Mouse (Mus musculus): ENCODE results near the gene Sag.
"Not testable (repeated sequence)": the region's sequence is repeated elsewhere in the genome, so short reads cannot be mapped to it uniquely, and the experiment has no call there.

Gene Sag

DNA sequence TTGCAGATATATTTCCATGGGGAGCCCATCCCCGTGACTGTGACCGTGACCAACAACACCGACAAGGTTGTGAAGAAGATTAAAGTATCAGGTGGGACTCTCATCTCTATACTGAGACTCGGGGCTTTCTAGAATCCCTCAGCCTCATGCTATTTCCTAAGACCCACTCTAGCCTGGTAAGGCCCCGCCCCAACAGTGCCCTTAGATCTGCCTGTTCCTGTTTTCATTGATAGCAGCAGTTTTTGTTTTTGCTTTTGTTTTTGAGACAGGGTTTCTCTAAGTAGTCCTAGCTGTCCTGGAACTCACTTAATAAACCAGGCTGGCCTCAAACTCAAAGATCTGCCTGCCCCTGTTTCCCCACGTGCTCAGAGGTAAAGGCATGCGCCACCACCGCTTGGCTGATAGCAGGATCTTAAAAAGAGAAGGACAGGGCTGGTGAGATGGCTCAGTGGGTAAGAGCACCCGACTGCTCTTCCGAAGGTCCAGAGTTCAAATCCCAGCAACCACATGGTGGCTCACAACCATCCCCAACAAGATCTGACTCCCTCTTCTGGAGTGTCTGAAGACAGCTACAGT, 21.0 kb downstream of the Sag start:
- DNase-seq (ENCODE audit: low spot score in 2 of 2), result no peak

DNA sequence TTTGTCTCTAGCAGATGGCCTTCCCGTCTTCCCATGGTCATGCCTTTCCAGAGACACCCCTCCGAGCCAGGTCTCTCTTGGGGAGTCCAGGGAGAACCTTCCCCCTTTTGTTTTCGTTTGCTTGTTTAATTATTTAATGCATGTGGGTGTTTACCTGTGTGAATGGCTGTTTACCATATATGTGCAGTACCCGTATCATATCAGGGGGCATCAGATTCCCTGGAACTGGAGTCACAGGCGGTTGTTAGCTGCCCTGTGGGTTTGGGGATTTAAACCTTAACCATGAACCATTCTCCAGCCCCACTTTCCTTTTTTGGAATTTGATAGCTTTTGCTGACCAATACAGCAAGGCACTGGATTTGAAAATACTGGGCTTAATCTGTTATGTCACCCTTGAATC, 21.8 kb downstream of the Sag start:
- no peak for DNase-seq (ENCODE audit: low spot score in 2 of 2)

DNA sequence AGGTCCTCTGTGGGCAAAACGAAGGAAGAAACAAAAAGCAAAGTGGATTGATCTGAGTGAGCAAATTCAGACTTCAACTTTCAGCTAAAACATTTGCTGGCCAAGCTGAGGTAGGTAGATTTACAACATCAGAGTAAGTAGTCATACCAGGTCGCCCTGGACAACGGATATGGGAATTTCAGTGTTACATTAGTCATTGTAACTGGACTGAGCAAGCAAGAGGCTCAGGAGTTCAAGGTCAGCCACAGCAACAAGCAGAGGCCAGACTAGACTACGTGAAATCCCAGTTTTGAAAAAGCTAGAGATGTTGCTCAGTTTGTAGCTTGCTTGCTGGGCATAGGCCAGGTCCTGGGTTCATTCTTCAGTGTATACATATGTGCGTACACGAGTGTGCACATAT, 22.5 kb downstream of the Sag start:
- no peak for DNase-seq (ENCODE audit: low spot score in 2 of 2)

DNA sequence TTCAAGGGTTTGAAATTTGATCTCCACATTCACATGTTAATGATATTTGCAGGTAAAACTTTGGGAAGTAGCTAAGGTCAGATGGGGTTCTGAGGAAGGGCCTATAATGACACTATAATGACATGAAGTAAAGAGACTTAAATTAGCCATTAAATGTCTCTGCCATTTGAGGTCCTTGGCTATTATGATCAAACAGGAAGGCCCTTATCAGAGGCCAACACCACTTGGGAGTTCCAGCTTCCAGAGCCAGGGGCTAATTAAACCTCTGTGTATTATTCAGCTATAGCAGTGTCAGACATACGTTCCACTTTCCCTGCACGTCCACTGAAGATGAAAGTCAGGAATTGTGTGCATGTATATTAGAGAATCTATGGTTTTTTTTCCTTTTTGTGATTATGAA, 23.0 kb downstream of the Sag start:
- no peak for DNase-seq (ENCODE audit: low spot score in 2 of 2)

DNA sequence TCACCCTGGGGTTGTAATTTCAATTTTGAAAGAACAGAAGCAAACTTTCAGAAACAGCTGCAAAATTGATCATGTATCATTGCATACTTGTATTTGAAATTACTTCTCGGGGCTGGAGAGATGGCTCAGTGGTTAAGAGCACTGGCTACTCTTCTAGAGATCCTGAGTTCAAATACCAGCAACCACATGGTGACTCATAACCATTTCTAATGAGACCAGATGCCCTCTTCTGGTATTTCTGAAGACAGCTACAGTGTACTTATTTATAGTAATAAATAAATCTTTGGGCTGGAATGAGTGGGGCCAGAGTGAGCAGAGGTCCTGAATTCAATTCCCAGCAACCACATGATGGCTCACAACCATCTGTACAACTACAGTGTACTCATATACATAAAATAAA, 24.0 kb downstream of the Sag start:
- not testable (repeated sequence) for DNase-seq (ENCODE audit: low spot score in 2 of 2)

DNA sequence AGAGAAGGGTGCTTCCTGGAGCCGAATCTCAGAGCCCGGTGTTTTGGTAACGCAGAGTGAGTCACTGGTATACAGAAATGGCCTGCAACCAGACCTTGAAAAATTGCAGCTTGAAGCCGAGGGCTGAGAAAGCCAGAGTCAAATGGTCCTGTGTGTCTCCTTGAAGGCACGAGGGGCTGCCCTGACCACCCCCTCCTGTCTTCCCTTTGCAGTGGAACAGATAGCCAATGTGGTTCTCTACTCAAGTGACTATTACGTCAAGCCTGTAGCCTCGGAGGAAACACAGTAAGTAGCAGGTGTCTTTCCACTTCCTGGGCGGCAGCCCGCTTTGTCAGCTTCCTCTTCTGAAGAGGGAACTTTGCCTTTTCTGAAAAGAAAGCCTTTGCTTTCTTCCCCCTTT, 24.7 kb downstream of the Sag start:
- DNase-seq (ENCODE audit: low spot score in 2 of 2), result peak; percentile 40 to 44

DNA sequence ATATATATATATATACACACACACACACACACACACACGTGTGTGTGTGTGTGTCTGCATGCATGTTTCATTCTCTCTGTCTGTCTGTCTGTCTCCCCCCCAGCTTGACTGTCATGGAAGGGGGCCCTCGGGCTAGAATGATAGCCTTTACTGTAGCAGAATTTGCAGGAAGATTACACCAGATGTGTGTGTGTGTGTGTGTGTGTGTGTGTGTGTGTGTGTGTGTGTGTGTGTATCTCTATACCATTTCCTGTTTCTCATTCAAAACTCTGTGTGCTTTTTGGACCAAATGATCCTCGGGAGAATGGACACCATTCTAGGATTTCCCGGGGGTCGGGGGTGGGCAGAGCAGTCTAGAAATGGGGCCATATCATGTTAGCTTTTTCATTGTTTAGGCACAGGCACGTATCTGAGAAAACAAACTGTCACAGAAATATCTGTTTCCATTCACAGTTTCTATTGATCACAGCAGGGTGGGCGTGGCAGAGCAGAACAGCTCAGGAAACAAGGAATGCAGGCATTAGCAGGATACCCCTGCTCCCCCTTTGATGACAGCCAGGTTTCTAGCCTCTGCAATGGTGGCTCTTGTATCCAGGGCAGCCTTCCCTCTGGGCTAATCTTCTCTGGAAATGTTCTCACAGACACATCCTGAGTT, 25.6 kb downstream of the Sag start:
- no peak for DNase-seq (ENCODE audit: low spot score in 2 of 2)

DNA sequence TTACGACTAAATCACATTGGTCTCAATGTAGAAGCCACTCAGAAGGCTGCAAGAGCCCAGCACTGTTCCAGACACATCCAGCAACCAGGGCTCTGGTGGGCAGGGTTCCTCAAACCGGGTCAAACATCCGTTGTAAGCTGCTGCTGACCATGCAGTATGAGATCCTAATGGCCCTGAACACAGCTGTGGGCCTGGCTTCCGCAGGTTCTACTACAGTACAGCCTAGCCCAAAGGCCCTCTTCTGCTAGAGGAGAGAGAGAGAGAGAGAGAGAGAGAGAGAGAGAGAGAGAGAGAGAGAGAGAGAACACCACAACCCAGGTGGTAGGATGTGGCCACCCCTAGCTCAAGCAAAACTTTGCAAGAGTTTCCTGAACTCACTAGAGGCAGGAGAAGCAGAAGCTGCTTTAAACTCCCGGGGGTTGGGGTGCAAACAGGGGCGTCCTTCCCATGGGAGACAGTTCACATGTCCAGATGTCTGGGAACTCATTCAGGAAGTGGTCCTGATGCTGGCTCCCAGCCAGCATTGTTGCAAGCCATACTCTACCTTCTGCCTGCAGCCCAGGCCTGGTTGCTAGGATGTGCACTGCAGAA, 26.2 kb downstream of the Sag start:
- no peak for DNase-seq (ENCODE audit: low spot score in 2 of 2)

DNA sequence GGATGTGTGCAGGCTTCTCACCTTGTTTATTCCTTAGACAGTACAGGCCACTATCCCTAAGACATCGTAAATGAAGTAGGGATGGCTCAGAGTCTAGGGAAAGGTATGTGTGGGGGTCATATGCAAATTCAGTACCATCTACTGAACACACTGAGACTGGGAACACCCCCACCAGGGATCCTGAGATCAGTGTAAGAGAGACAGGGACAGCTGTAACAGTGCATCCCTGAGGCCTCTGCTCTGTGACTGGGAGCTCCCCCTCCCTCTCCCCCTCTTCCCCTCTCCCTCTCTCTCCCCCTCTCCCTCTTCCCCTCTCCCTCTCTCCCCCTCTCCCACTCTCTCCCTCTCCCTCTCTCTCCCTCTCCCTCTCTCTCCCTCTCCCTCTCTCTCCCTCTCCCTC, 33.0 kb downstream of the Sag start:
- no peak for DNase-seq (ENCODE audit: low spot score in 2 of 2)

DNA sequence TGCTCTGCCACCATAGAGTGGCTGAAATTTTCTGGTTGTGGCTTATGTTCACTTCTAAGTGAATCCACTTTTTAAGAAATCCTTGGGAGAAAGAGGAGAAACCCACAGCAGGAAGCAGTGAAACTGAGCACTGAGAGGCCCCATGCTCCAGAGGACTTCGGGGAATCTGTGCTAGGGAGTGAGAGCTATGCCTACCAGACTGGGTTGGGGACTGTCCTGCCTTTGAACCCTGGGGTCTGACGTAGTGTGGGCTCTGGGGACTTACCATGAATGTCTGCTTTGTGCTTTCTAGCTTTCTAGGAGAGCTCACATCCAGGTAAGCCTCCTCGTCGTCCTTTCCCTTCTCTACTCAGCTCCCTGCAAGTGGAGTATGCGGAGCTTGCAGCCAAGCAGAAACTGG, 33.5 kb downstream of the Sag start:
- no peak for DNase-seq (ENCODE audit: low spot score in 2 of 2)

DNA sequence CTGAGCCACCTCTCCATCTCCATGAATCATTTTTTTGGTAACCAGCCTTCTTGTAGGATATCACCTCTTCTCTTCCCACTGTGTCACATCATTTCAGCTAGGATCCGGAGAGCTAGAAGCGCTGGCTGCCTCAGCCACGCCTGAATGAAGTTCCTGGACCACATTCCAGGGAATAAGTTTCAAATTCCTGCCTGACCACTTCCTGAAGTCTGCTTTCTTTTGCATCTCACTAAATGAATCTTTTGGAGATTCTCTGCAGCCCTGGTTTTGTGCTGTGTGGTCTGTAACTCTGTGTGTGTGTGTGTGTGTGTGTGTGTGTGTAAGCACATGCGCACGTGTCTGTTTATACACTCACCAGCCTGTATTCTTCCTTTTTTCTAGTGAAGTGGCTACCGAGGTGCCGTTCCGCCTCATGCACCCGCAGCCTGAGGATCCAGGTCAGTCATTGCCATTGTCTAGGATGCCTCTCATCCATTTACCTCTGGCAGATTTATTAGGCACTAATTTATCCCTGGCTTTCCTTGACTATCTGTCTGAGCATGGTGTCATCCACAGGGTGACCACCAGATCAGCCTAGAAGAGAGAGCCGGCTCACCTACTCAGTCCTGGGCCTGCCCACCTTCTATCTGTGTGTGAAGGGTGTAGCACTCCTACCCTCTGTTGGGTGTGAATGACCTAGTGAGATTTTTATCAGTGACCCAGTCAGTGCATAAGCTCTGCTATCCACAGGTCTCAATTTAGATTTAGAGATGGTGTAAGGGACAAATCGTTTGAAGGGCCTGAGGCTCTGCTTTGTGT, 37.1 kb downstream of the Sag start:
- DNase-seq (ENCODE audit: low spot score in 2 of 2), result no peak

DNA sequence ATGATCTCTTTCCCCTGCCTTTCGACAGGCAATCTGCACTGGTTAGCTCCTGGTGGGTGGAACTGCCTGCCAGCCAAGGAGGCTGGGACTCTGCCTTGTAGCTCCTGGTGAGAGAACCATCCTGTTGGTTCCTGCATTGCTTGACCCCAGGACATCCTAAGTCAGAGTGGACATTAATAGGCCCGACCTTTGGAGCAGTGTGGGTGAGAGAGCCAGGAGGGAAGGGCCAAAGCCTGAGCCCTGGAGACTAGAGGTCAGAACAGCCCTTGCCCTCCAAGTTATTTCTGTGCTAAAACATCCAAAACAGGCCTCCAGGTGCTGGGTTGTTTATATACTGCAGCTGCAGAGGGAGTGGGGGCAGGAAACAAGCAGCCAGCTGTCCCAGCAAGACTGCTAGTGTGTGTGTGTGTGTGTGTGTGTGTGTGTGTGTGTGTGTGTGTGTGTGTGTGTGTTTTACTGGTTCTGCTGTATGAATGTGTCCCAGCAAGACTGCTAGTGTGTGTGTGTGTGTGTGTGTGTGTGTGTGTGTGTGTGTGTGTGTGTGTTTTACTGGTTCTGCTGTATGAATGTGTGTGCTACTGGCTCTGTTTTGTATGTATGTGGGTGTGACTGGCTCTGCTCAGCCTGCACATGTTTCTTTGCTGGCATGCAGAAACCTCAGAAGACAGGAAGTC, 43.5 kb downstream of the Sag start:
- DNase-seq (ENCODE audit: low spot score in 2 of 2), result peak; percentile 16 to 54

DNA sequence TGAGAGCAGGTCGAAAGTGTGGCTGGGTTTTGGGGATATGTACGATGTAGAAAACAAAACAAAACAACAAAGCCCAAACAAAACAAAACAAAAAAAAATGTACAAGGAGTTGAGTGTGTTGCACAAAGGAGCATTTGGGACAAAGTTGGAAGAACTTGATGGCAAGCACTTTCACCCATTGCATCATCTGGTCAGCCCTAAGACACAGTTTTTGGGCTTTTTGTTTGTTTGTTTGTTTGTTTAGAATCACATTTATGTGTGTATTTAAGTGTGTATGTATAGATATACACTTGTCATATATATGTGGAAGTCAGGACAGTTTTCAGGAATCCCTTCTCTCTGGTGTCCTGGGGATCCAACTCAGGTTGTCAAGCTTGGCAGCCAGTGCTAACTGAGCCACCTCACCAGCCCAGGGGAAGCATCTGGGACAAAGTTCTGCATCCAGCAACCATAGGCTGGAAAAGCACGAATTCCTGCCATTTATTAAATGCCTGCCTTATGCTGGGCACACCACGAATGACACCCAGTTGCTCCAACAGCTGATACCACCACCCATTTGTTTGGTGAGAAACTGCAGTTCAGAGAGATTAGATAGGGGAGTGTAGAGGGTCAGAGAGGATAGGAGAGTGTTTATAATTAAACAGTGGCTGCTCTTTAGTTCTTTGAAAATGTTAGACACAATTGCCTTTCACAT, 44.1 kb downstream of the Sag start:
- DNase-seq (ENCODE audit: low spot score in 2 of 2), result no peak

DNA sequence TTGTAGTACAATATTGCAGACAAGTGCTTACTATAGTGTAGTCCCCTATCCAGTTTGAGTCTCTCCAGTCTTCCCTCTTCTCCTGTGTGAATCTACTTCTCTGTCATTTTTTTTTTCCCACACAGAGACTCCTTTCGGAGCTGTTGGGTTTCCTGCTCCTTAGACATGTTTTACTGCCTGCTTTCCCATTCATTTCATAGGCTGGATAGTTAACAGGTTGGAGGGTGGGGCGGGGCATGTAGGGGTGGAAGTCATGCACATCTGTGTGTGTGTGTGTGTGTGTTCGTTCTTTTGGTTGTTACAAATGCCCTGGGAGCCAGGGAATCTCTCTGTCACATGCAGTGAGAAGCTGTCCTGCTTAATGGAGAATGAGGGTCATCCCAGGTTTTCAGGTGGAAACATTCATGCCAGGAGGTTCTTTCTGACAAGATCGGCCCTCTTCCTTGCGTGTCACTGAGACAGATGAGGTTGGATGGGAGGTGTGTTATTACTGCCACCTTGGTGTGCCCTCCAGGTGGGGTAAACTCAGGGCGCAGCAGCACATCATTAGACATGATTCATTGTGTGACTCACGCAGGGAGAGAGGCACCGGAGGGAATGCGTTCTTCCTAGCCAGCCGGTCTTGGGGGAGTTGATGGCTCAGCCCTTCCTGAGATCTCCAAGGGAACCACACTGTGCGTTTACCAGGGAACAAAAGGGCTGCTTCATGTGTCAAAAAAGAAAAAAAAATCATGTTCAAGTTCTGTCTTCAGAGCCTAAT, 44.9 kb downstream of the Sag start:
- no peak for DNase-seq (ENCODE audit: low spot score in 2 of 2)

DNA sequence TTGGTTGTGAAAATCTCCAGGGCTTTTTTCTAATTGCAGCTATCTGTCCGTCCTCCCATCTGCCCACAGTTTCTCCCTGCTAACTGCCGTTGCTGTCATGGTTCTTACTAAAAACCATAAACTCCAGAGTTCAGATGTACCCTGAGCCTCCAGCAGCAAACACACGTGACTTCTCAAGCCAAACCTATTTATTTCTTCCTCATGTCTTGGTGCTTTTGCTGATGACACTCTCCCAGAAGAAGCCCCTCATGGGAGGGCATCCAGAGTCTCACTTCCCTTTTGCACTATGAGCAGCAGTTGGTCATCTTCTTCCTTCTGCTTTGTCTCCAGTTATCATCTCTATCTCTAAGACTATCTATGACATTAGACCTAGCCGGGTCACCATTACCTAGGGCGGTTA, 45.8 kb downstream of the Sag start:
- DNase-seq (ENCODE audit: low spot score in 2 of 2), result no peak

DNA sequence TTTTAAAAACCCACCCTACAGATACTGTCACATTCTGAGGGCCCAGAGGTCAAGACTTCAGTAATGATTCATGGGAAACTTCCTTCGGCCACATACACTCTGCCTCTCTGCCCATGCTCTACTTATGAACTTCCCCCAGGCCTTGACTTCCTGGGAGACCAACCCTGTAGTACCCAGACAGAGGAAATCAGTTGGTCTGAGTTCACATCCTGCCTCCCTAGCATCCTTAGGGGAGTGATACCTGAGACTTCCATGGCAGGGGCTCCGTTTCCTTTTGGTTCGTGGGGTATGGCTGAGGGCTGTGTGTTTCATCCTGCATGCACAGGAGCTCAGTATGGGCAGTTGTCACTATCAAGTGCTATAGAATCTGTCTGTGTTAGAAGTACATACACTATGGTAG, 47.9 kb downstream of the Sag start:
- DNase-seq (ENCODE audit: low spot score in 2 of 2), result no peak

DNA sequence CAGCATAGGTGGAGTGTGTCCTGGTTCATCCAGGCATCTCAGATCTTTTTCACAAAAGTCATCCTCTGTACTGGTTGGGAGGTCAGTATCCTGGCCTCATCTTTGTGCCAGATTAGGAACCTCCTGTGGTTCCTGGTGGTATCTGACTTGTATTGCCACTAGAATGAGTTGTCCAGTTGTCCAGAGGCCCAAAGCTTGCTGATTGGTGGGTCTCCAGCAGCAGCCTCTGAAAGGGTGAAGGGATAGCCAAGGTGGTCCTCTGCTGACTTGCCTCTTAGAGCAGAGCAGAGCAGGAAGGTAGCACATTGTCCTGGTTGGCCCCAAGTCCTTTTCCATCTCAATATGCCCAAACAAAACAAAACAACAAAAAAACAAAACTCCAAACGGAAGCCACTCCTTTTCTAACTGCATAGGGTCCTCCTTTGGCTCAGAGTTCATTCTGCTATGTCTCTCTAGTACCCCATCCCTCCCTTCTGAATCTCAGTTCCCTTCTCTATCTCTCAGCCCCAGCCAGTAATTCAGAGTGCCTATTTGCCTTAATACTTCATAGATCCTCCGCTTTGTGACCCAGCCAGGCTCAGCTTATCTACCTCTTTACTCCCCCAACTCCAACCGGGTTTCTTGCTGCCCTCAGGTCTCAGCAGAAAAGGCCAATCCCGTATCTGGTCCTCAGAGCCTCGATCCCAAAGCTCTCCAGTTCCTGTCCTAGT, 48.8 kb downstream of the Sag start:
- DNase-seq (ENCODE audit: low spot score in 2 of 2), result no peak

DNA sequence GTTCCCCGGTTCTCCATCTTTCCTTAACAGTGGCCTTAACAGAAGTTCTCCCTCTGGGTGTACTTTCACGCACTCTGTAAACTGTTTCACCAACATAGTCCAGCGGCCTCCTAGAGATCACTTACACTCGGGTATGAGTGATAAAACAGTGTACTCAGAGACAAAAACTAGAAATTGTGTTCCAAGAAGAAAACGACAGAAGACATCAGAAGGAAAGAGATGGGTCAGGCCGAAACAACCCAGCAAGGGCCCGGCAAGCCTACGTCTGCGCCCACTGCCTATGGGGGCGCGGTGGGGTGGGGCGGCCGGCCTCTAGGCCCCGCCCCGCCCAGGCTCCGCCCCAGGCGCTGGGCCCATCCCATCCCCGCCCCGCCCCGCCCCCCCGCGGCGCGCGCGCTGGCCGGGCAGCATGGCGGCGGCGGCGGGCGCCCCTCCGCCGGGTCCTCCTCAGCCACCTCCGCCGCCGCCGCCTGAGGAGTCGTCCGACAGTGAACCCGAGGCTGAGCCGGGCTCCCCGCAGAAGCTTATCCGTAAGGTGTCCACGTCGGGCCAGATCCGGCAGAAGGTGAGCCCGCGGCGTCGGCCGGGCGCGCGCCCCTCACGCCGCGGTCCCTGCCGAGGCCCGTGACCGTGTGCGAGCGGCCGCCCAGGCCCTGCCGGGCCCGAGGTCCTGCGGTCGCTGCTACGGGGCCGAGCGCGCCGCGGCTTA, 49.6 kb downstream of the Sag start, which contains the start of gene Dgkd:
Dgkd (plus strand) TSS at position 396 of the 709 bp plus-strand sequence.
- DNase-seq (ENCODE audit: low spot score in 2 of 2), result peak; percentile 54 to 70

DNA sequence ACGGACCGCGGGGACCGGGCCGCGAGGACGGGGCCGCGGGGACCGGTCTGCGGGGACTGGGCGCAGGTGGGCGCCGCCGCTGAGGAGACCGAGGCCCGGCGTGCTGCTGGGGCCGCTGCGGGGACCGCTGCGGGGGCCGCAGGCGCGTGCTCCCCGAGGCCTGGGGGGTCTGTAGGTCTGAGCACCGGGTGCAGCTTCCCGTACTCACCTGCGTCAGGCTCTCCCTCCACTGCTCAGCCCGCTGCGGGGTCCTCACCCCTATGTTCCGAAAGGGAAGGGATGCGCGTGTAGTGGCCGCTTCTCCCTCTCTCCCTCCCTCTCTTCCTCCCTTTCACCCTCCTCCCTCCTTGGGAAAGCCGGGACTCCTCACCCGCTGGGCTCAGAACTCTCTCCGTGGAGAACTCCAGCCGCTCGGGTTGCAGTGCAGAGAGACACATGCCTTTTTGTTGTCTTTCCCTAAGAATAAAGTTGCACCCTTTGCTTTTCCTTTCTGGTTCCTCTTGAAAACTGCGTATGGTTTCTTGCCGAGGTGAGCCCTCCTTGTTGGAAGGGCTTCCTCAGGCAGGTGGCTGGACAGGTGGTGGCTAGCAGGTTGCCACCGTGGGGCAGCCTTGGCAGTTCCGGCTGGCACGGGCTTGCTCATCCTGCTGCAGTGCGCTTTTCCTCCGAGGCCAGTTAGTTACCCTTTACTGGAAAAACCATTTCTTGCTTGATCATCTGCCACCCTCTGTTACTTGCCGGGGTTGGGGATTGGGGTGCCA, 50.3 kb downstream of the Sag start:
- DNase-seq (ENCODE audit: low spot score in 2 of 2), result no peak

Measured in spleen, postnatal 14 days (tissue).